Mouse (Mus musculus): ENCODE measurements around the gene Kcnj15. TPM values are rescaled to one million over a fixed set of nuclear protein-coding genes. Genes with fewer than 3 reads are reported as not detected.

The Kcnj15 gene
- polyA plus RNA-seq, 1 experiment = not detected

DNA sequence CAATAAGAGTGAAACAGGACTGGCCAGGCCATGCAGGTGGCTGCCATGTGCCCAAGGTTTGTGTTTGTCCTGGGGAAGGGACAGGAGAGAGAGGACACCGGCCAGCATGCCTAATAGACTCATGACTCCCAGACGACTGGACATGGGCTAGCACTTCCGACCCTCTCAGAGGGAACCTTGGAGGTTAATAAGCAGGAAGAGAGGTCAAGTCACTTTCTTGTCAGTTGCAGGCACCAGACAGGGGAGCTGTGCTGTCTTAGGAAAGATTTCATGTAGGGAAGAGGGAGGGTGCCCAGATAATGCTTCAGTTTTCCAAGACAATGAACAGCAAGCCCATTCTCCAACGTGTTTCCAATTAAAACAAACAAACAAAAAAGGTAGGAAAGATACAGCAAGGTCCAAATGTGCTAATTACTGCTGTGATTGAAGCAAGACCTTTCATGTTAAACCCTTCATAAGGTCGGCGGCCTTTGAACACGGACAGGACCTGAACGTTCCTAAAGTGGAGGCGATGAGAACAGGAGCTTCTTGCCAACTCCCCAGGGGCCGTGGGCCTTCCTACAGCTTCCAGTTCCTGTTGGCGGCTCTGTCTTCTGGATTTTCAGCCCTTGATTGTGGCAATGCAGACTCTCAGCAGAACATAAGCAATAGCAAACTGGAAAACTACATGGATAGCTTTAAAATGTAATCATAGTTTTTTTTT is 10.3 kb downstream of the Kcnj15 start:
- no peak for TF ChIP-seq POLR2A (IDR thresholded peaks at IDR 0.05; ENCODE audit: borderline replicate concordance, insufficient read depth, low read length)
- no peak for TF ChIP-seq CTCF (IDR thresholded peaks at IDR 0.05; ENCODE audit: borderline replicate concordance, insufficient read depth, low read depth, low read length)
- WGBS = 48% methylated on average over 11 of the region's 11 CpGs

DNA sequence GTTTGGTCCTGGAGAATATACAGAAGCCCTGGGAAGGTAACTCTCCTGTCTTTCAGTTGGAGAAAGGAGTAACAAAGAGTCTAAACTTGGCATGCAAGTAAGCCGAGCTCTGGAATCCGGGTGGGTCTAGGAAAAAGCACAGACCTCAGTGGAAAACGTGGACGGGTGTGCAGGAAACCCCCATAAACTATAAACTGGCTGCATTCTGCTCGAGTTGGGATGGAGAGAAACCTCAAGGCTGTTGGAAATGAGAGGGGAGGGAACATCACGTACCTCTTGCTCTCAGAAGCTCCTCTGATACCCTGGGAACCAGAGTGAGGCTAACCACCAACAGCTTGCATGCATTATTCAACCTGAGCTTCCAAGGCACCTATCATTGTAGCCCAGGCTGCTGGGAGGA is 12.3 kb downstream of the Kcnj15 start:
- 77% methylated on average over 6 of the region's 6 CpGs for WGBS
- Histone ChIP-seq H3K4me1 (ENCODE audit: control insufficient read depth, insufficient read depth, low read length) (no peaks in the 10 kb centered on the region), H3K27ac (ENCODE audit: insufficient read depth, low read length) (no peak overlapping the region), H3K4me3 (replicated peaks; ENCODE audit: insufficient read depth, low read depth, low read length) (no peak overlapping the region), H3K27me3 (ENCODE audit: control insufficient read depth, insufficient read depth, low read length) (no peaks in the 10 kb centered on the region)
- TF ChIP-seq CTCF (IDR thresholded peaks at IDR 0.05; ENCODE audit: borderline replicate concordance, insufficient read depth, low read depth, low read length) (no peak), POLR2A (IDR thresholded peaks at IDR 0.05; ENCODE audit: borderline replicate concordance, insufficient read depth, low read length) (no peak)
- DNase-seq = no peak

More for the DNA sequence above, 10.3 kb downstream of the Kcnj15 start:
- Histone ChIP-seq H3K27me3 (ENCODE audit: control insufficient read depth, insufficient read depth, low read length) (no peaks in the 10 kb centered on the region), H3K4me1 (ENCODE audit: control insufficient read depth, insufficient read depth, low read length) (no peaks in the 10 kb centered on the region), H3K4me3 (replicated peaks; ENCODE audit: insufficient read depth, low read depth, low read length) (no peak overlapping the region), H3K27ac (ENCODE audit: insufficient read depth, low read length) (no peak overlapping the region)
- no peak for DNase-seq

- Histone ChIP-seq H3K4me3 (replicated peaks; ENCODE audit: insufficient read depth, low read depth, low read length) (no peak overlapping the region), H3K27me3 (ENCODE audit: control insufficient read depth, insufficient read depth, low read length) (no peaks in the 10 kb centered on the region), H3K27ac (ENCODE audit: insufficient read depth, low read length) (no peak overlapping the region), H3K4me1 (ENCODE audit: control insufficient read depth, insufficient read depth, low read length) (no peaks in the 10 kb centered on the region)
- WGBS = 89% methylated on average over 2 of the region's 2 CpGs
- TF ChIP-seq POLR2A (IDR thresholded peaks at IDR 0.05; ENCODE audit: borderline replicate concordance, insufficient read depth, low read length) (no peak), CTCF (IDR thresholded peaks at IDR 0.05; ENCODE audit: borderline replicate concordance, insufficient read depth, low read depth, low read length) (no peak)
- DNase-seq = no peak
Observed at GRCm38 (mm10) chr16:95273101-95273500, 15.7 kb downstream of the Kcnj15 start.

- H3K4me1 ChIP-seq (ENCODE audit: control insufficient read depth, insufficient read depth, low read length) = no peaks in the 10 kb centered on the region
- 84% methylated on average over 10 of the region's 10 CpGs for WGBS
Observed at GRCm38 (mm10) chr16:95275713-95276502, 18.6 kb downstream of the Kcnj15 start.

GRCm38 (mm10) chr16:95279015-95279414 is 21.7 kb downstream of the Kcnj15 start:
- no peak for DNase-seq
- Histone ChIP-seq H3K4me1 (ENCODE audit: control insufficient read depth, insufficient read depth, low read length) (no peaks in the 10 kb centered on the region; the same call in 1 of the 2 replicates), H3K4me3 (replicated peaks; ENCODE audit: insufficient read depth, low read depth, low read length) (no peak overlapping the region), H3K27me3 (ENCODE audit: control insufficient read depth, insufficient read depth, low read length) (no peaks in the 10 kb centered on the region), H3K27ac (ENCODE audit: insufficient read depth, low read length) (no peak overlapping the region)
- TF ChIP-seq CTCF (IDR thresholded peaks at IDR 0.05; ENCODE audit: borderline replicate concordance, insufficient read depth, low read depth, low read length) (no peak), POLR2A (IDR thresholded peaks at IDR 0.05; ENCODE audit: borderline replicate concordance, insufficient read depth, low read length) (no peak)
- WGBS = 68% methylated on average over 3 of the region's 3 CpGs

More at GRCm38 (mm10) chr16:95275713-95276502, 18.6 kb downstream of the Kcnj15 start:
- Histone ChIP-seq H3K27me3 (ENCODE audit: control insufficient read depth, insufficient read depth, low read length) (no peaks in the 10 kb centered on the region), H3K27ac (ENCODE audit: insufficient read depth, low read length) (no peak overlapping the region), H3K4me3 (replicated peaks; ENCODE audit: insufficient read depth, low read depth, low read length) (no peak overlapping the region)
- no peak for TF ChIP-seq CTCF (IDR thresholded peaks at IDR 0.05; ENCODE audit: borderline replicate concordance, insufficient read depth, low read depth, low read length)
- TF ChIP-seq POLR2A (IDR thresholded peaks at IDR 0.05; ENCODE audit: borderline replicate concordance, insufficient read depth, low read length) = no peak
- no peak for DNase-seq

DNA sequence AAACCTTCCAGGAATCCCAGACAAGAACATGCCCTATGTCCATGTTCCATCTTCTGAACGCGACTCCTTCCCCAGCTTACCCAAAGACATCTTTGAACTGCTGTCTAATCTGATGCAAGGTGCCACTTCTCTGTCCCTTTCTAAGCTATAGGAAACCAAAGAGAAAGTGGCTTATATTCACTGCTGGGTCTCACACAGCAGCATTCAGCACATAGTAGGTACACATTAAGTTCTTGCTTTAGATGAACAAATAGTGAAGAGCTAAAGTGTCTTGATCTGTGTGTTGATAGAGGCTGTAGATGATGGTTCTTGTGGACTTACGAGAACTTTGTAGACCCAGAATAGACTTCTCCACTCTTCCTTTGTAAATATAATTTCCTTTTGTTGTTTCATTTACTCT is 23.0 kb downstream of the Kcnj15 start:
- TF ChIP-seq CTCF (IDR thresholded peaks at IDR 0.05; ENCODE audit: borderline replicate concordance, insufficient read depth, low read depth, low read length) (no peak), POLR2A (IDR thresholded peaks at IDR 0.05; ENCODE audit: borderline replicate concordance, insufficient read depth, low read length) (no peak)
- over 99% methylated on average over 3 of the region's 3 CpGs for WGBS
- no peaks in the 10 kb centered on the region for H3K27me3 ChIP-seq (ENCODE audit: control insufficient read depth, insufficient read depth, low read length)
- no peak for DNase-seq
- H3K4me3 ChIP-seq (replicated peaks; ENCODE audit: insufficient read depth, low read depth, low read length) = no peak overlapping the region
- no peaks in the 10 kb centered on the region; the same call in 1 of the 2 replicates for H3K4me1 ChIP-seq (ENCODE audit: control insufficient read depth, insufficient read depth, low read length)
- H3K27ac ChIP-seq (ENCODE audit: insufficient read depth, low read length) = no peak overlapping the region

GRCm38 (mm10) chr16:95283369-95283768 is 26.0 kb downstream of the Kcnj15 start:
- DNase-seq = no peak
- H3K4me3 ChIP-seq (replicated peaks; ENCODE audit: insufficient read depth, low read depth, low read length) = no peak overlapping the region
- no peak for TF ChIP-seq POLR2A (IDR thresholded peaks at IDR 0.05; ENCODE audit: borderline replicate concordance, insufficient read depth, low read length)
- TF ChIP-seq CTCF (IDR thresholded peaks at IDR 0.05; ENCODE audit: borderline replicate concordance, insufficient read depth, low read depth, low read length) = no peak
- H3K27me3 ChIP-seq (ENCODE audit: control insufficient read depth, insufficient read depth, low read length) = no peaks in the 10 kb centered on the region
- no peak overlapping the region for H3K27ac ChIP-seq (ENCODE audit: insufficient read depth, low read length)
- H3K4me1 ChIP-seq (ENCODE audit: control insufficient read depth, insufficient read depth, low read length) = no peaks in the 10 kb centered on the region; the same call in 1 of the 2 replicates
- WGBS = 86% methylated on average over 10 of the region's 10 CpGs

Measured in cerebellum, adult 2 months (tissue).